Mouse (Mus musculus): ENCODE results near the gene Qdpr.

- TF ChIP-seq CTCF (IDR thresholded peaks at IDR 0.05; ENCODE audit: low read depth, low read length) = no peak
- no peak for TF ChIP-seq POLR2A (IDR thresholded peaks at IDR 0.05; ENCODE audit: extremely low read depth, insufficient read depth, low read length)
Measured at GRCm38 (mm10) chr5:45441124-45441523, 8.9 kb downstream of the Qdpr start.

Measured in liver, adult 2 months (tissue).